Mouse (Mus musculus) intestine, postnatal 0 days (tissue): ENCODE measurements at regions not wholly inside any gene's neighbourhood (a gene's known extent, or its start where the extent isn't known, plus 50 kb on each side); places are given as distances from the start of the nearest gene placed in this dataset.

ENCODE experiments used
- ATAC-seq: fragments of 200-750 bp; cut with Nextera tagmentation; 2 replicates; pipeline ENCODE4 v1.8.0; 2017; ENCODE audit warnings: mild to moderate bottlenecking, moderate TSS enrichment, moderate library complexity
- H3K27ac ChIP-seq: fragments of 300-500 bp; sonication (generic); 2 replicates; pipeline ENCODE4 v1.5.1; 2014; ENCODE audit warnings: mild to moderate bottlenecking, low read depth, low read length, moderate library complexity
- H3K27me3 ChIP-seq: fragments of 300-500 bp; sonication (generic); replicated peaks from 2 replicates; pipeline ENCODE4 v1.6.1; 2014; ENCODE audit warnings: low read length, mixed read lengths; ENCODE audit not compliant: control insufficient read depth, insufficient read depth
- H3K36me3 ChIP-seq: fragments of 300-500 bp; sonication (generic); 2 replicates; pipeline ENCODE4 v1.6.1; 2014; ENCODE audit warnings: mild to moderate bottlenecking, moderate library complexity; ENCODE audit not compliant: control insufficient read depth, insufficient read depth
- H3K4me1 ChIP-seq: fragments of 300-500 bp; sonication (generic); replicated peaks from 2 replicates; pipeline ENCODE4 v1.6.1; 2014; ENCODE audit warnings: antibody characterized with exemption, low read length, mixed read lengths; ENCODE audit not compliant: control insufficient read depth, insufficient read depth
- H3K4me2 ChIP-seq: fragments of 300-500 bp; sonication (generic); replicated peaks from 2 replicates; pipeline ENCODE4 v1.6.1; 2014; ENCODE audit warnings: low read depth, mild to moderate bottlenecking, moderate library complexity
- H3K4me3 ChIP-seq: fragments of 300-500 bp; sonication (generic); 2 replicates; pipeline ENCODE4 v1.5.1; 2014; ENCODE audit warnings: low read depth, low read length
- H3K9ac ChIP-seq: fragments of 300-500 bp; sonication (generic); 2 replicates; pipeline ENCODE4 v1.6.1; 2014; ENCODE audit warnings: mild to moderate bottlenecking, low read depth, low read length
- H3K9me3 ChIP-seq: fragments of 300-500 bp; sonication (generic); 2 replicates; pipeline ENCODE4 v1.6.1; 2016; ENCODE audit warnings: mixed run types; ENCODE audit not compliant: control insufficient read depth
- CTCF ChIP-seq: sonication (generic); IDR thresholded peaks from 2 replicates; pipeline ENCODE4 v1.5.1; 2016; ENCODE audit warnings: low read depth, mild to moderate bottlenecking, control low read depth, antibody characterized with exemption, moderate library complexity
- WGBS: fragments of 180-500 bp; shearing (Covaris S2); extraction: QIAGEN DNeasy Blood & Tissue Kit; methylation state at CpG from one replicate; pipeline ENCODE4 v1.1.7; 2014; 5-methylcytosine and 5-hydroxymethylcytosine counted together

- no peak for ATAC-seq
- Histone ChIP-seq H3K4me3 (no peak overlapping the region), H3K9me3 (no peaks in the 10 kb centered on the region), H3K4me2 (no peak overlapping the region), H3K27ac (no peak overlapping the region), H3K4me1 (no peaks in the 10 kb centered on the region), H3K9ac (no peak overlapping the region), H3K36me3 (no peaks in the 10 kb centered on the region), H3K27me3 (no peaks in the 10 kb centered on the region)
- TF ChIP-seq CTCF = no peak
- WGBS = 67% methylated on average over 5 of the region's 5 CpGs
Observed at GRCm38 (mm10) chr1:168733066-168733465, 301.0 kb upstream of the Pbx1 start.

- no peak overlapping the region for H3K27ac ChIP-seq
Observed at GRCm38 (mm10) chr1:168709836-168710235, 277.8 kb upstream of the Pbx1 start.

GRCm38 (mm10) chr1:168709017-168709681 is 277.1 kb upstream of the Pbx1 start:
- no peak for ATAC-seq
- Histone ChIP-seq H3K36me3 (no peaks in the 10 kb centered on the region), H3K27ac (peak overlapping the region; percentile 66), H3K4me2 (peak overlapping the region; percentile 63), H3K9me3 (no peaks in the 10 kb centered on the region), H3K27me3 (no peaks in the 10 kb centered on the region), H3K9ac (peak overlapping the region; percentile 26; the same call in 1 of the 2 replicates), H3K4me1 (no peaks in the 10 kb centered on the region), H3K4me3 (peak overlapping the region; percentile 28)
- TF ChIP-seq CTCF = no peak
- WGBS = 8% methylated on average over 21 of the region's 21 CpGs

More at GRCm38 (mm10) chr1:168709836-168710235, 277.8 kb upstream of the Pbx1 start:
- Histone ChIP-seq H3K27me3 (no peaks in the 10 kb centered on the region), H3K4me2 (peak overlapping the region; percentile 63), H3K36me3 (no peaks in the 10 kb centered on the region), H3K4me1 (no peaks in the 10 kb centered on the region), H3K9ac (no peak overlapping the region), H3K9me3 (no peaks in the 10 kb centered on the region), H3K4me3 (peak overlapping the region; percentile 28)
- 36% methylated on average over 2 of the region's 2 CpGs for WGBS
- no peak for TF ChIP-seq CTCF
- no peak for ATAC-seq

GRCm38 (mm10) chr1:168708161-168708865 is 276.2 kb upstream of the Pbx1 start:
- peak overlapping the region; percentile 66 for H3K27ac ChIP-seq
- peak overlapping the region; percentile 28 for H3K4me3 ChIP-seq
- H3K9ac ChIP-seq = peak overlapping the region; percentile 26
- no peaks in the 10 kb centered on the region for H3K27me3 ChIP-seq
- H3K9me3 ChIP-seq = no peaks in the 10 kb centered on the region
- ATAC-seq = peak; percentile 94
- H3K4me2 ChIP-seq = peak overlapping the region; percentile 63
- no peak for TF ChIP-seq CTCF
- 17% methylated on average over 11 of the region's 11 CpGs for WGBS
- no peaks in the 10 kb centered on the region for H3K36me3 ChIP-seq
- H3K4me1 ChIP-seq = no peaks in the 10 kb centered on the region

- WGBS = 88% methylated on average over 1 of the region's 1 CpGs
- H3K9ac ChIP-seq = no peak overlapping the region
- no peaks in the 10 kb centered on the region for H3K4me1 ChIP-seq
- H3K27ac ChIP-seq = no peak overlapping the region
- no peaks in the 10 kb centered on the region for H3K36me3 ChIP-seq
- no peaks in the 10 kb centered on the region for H3K9me3 ChIP-seq
- H3K27me3 ChIP-seq = no peaks in the 10 kb centered on the region
- no peak for TF ChIP-seq CTCF
- no peak overlapping the region for H3K4me3 ChIP-seq
- ATAC-seq = no peak
- no peak overlapping the region for H3K4me2 ChIP-seq
Observed at GRCm38 (mm10) chr1:168697386-168697785, 265.3 kb upstream of the Pbx1 start.

GRCm38 (mm10) chr1:168686821-168687220 is 254.8 kb upstream of the Pbx1 start:
- Histone ChIP-seq H3K9ac (no peak overlapping the region), H3K4me1 (no peaks in the 10 kb centered on the region), H3K27ac (no peak overlapping the region), H3K9me3 (no peaks in the 10 kb centered on the region), H3K36me3 (no peaks in the 10 kb centered on the region), H3K4me3 (no peak overlapping the region), H3K4me2 (no peak overlapping the region), H3K27me3 (no peaks in the 10 kb centered on the region)
- TF ChIP-seq CTCF = no peak
- ATAC-seq = no peak
- WGBS = 83% methylated on average over 7 of the region's 7 CpGs
